Comparison of ENCODE assay signal across 8 mouse cellular contexts in genomic region chr1:180388481-180388880, GRCm38 (mm10). TPM values are rescaled to one million over a fixed set of nuclear protein-coding genes. Genes with fewer than 3 reads are reported as not detected.
DNase-seq lines count a peak whose midpoint lies in the region; ATAC-seq and TF ChIP-seq lines count a peak whose summit lies in the region.
"Had no signal": no experiment of that assay in that cellular context is flagged by ENCODE, and none has a peak within 500 bp of the region (broad histone marks: within the 10 kb centered on the region; RNA-seq: fewer than 3 reads in every experiment).

No protein-coding gene starts in this region.

- peak; percentile 55 for ATAC-seq in activated CD4-positive, CD25-positive, alpha-beta regulatory T cell, adult 4 months
- no peak for ATAC-seq in heart, embryonic 15.5 days (replicated peaks; ENCODE audit: insufficient number of reproducible peaks, insufficient read depth, low FRiP score, low read depth)
- ATAC-seq in stomach, embryonic 15.5 days (ENCODE audit: insufficient read depth, low FRiP score, low read depth): no peak

- H3K4me1 ChIP-seq in heart, embryonic 15.5 days (replicated peaks): peaks cover 64% of the 10 kb centered on the region
- H3K4me1 ChIP-seq in stomach, embryonic 15.5 days: peaks cover 32% of the 10 kb centered on the region

- H3K27ac ChIP-seq in layer of hippocampus, adult 2 months: peak overlapping the region; percentile 80
- peak overlapping the region; percentile 89 for H3K27ac ChIP-seq in heart, embryonic 15.5 days
- H3K27ac ChIP-seq in stomach, embryonic 15.5 days: peak overlapping the region; percentile 92; the same call in 1 of the 2 replicates

- no peak for DNase-seq in layer of hippocampus, adult 2 months (ENCODE audit: low spot score in 2 of 2)
- no peak for DNase-seq in layer of hippocampus, postnatal 14 days (ENCODE audit: low spot score in 2 of 2)
- no peak for DNase-seq in layer of hippocampus, postnatal 25 days (ENCODE audit: extremely low spot score in 1 of 2, low spot score in 1 of 2)
- DNase-seq in kidney, adult 8-10 months: no peak
- DNase-seq: adrenal gland, adult 2 months had no signal

- H3K4me3 ChIP-seq in layer of hippocampus, adult 2 months: no peak overlapping the region
- H3K4me3 ChIP-seq in heart, embryonic 15.5 days: no peak overlapping the region
- H3K4me3 ChIP-seq in stomach, embryonic 15.5 days (replicated peaks): no peak overlapping the region

- no peaks in the 10 kb centered on the region for H3K9me3 ChIP-seq in heart, embryonic 15.5 days (replicated peaks)
- H3K9me3 ChIP-seq in stomach, embryonic 15.5 days: no peaks in the 10 kb centered on the region

- no peaks in the 10 kb centered on the region for H3K36me3 ChIP-seq in heart, embryonic 15.5 days
- no peaks in the 10 kb centered on the region for H3K36me3 ChIP-seq in stomach, embryonic 15.5 days

- no peaks in the 10 kb centered on the region for H3K27me3 ChIP-seq in heart, embryonic 15.5 days
- no peaks in the 10 kb centered on the region for H3K27me3 ChIP-seq in stomach, embryonic 15.5 days (replicated peaks)

- H3K9ac ChIP-seq in heart, embryonic 15.5 days: no peak overlapping the region
- no peak overlapping the region for H3K9ac ChIP-seq in stomach, embryonic 15.5 days

- H3K4me2 ChIP-seq in heart, embryonic 15.5 days: no peak overlapping the region
- H3K4me2 ChIP-seq in stomach, embryonic 15.5 days: no peak overlapping the region

- no peak for TF ChIP-seq CTCF in layer of hippocampus, adult 2 months (conservative IDR thresholded peaks at IDR 0.05)

- 22% methylated on average over 1 of the region's 1 CpGs for WGBS in heart, embryonic 15.5 days
- WGBS in stomach, embryonic 15.5 days: 26% methylated on average over 1 of the region's 1 CpGs

RNA-seq across cellular contexts. Expression of gene Itpkb, which starts 58.2 kb away (rescaled TPM):
- 10 to 100 TPM; 26.3 to 28.3 TPM for total RNA-seq in layer of hippocampus, adult 2 months (2021)
- total RNA-seq in layer of hippocampus, postnatal 14 days (2021): 10 to 100 TPM; 18.4 to 22.3 TPM
- polyA plus RNA-seq in activated CD4-positive, CD25-positive, alpha-beta regulatory T cell, adult 4 months (2017; shearing (Covaris generic)): 10 to 100 TPM; 29.8 to 38.2 TPM
- polyA plus RNA-seq in heart, embryonic 15.5 days (2015; fragmentation: Nextera tagmentation; extraction: Ambion mirVana): 6.1 and 7.5 TPM in 2 replicates
- 8.9 and 9.4 TPM in 2 replicates for polyA plus RNA-seq in stomach, embryonic 15.5 days (2015; fragmentation: Nextera tagmentation; extraction: Ambion mirVana)
- 10 to 100 TPM; 24.4 to 26.5 TPM for total RNA-seq in layer of hippocampus, postnatal 25 days (2021)
